ENCODE assay signal across 13 mouse cellular contexts in the genomic region with DNA sequence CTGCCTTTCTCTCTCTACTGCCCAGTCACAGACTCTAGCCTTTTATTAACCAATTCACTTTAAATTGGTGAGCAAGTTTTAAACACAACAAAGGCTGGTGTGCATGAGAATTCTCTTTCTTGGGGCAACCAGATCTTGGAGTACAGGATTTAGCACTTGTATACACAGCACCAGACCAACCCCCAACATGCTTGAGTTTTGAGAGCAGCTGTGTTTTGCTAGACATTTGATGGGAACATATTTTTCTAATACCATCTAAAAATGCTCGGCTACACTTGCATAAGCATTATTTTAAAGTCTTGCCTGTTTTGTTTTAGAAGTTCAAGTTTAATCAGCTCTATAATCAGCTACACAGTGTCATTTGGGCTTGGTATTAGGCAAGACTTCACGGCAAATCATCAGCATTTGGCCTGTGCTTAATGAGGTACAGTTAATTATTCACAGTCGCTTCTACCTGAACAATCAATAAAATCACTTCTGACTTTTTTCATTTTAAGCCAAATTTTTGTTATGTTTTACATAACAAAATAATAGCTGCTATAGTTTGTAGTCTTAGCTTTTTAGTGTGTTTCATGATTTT.
"Had no signal": no experiment of that assay in that cellular context is flagged by ENCODE, and none has a peak within 500 bp of the region (broad histone marks: within the 10 kb centered on the region; RNA-seq: fewer than 3 reads in every experiment).

No protein-coding gene starts in this region.

- H3K27me3 ChIP-seq: liver, embryonic 12.5 days; stomach, embryonic 15.5 days had no signal

- H3K36me3 ChIP-seq: liver, embryonic 12.5 days; midbrain, embryonic 10.5 days; stomach, embryonic 15.5 days had no signal

- H3K27ac ChIP-seq: hindbrain, postnatal 0 days; liver, embryonic 12.5 days; midbrain, embryonic 10.5 days; stomach, embryonic 15.5 days had no signal

- H3K4me2 ChIP-seq: liver, embryonic 12.5 days; lung, embryonic 14.5 days; stomach, embryonic 15.5 days had no signal

- H3K4me1 ChIP-seq: liver, embryonic 12.5 days; midbrain, embryonic 10.5 days had no signal

- DNase-seq: kidney, adult 11 months; kidney, adult 9 months; kidney, postnatal 25 days; lung, embryonic 14.5 days; lung, postnatal 10 days; lung, postnatal 4 days; right cerebral cortex, postnatal 14 days; thymus, postnatal 36 days had no signal

- ATAC-seq: hindbrain, postnatal 0 days; liver, embryonic 12.5 days; midbrain, embryonic 16.5 days had no signal

- H3K9ac ChIP-seq: liver, embryonic 12.5 days; lung, embryonic 14.5 days; stomach, embryonic 15.5 days had no signal

- H3K4me3 ChIP-seq: liver, embryonic 12.5 days; midbrain, embryonic 10.5 days; stomach, embryonic 15.5 days had no signal

- H3K9me3 ChIP-seq: liver, embryonic 12.5 days; midbrain, embryonic 10.5 days; stomach, embryonic 15.5 days had no signal
